Mouse (Mus musculus): ENCODE measurements around the gene Lamb1. TPM values are rescaled to one million over a fixed set of nuclear protein-coding genes. Genes with fewer than 3 reads are reported as not detected.

Lamb1 gene
- polyA plus RNA-seq, 1 experiment: 14.0 TPM

GRCm38 (mm10) chr12:31302766-31303511 lies 37.9 kb downstream of the Lamb1 start:
- 0 out of 2 replicates have a peak, but pooled peaks cover 2% of the 10 kb centered on the region for H3K4me1 ChIP-seq (replicated peaks; ENCODE audit: control insufficient read depth, insufficient read depth, low read length)
- H3K27me3 ChIP-seq (ENCODE audit: control insufficient read depth, insufficient read depth, low read length): no peaks in the 10 kb centered on the region
- no peak overlapping the region for H3K4me3 ChIP-seq (ENCODE audit: control insufficient read depth, insufficient read depth, low read length)
- no peaks in the 10 kb centered on the region for H3K36me3 ChIP-seq (ENCODE audit: control insufficient read depth, insufficient read depth, low read length)
- no peak for TF ChIP-seq CTCF (IDR thresholded peaks at IDR 0.05; ENCODE audit: borderline replicate concordance, control insufficient read depth, extremely low read depth, insufficient read depth, low read length, poor library complexity)
- TF ChIP-seq POLR2A (IDR thresholded peaks at IDR 0.05; ENCODE audit: control insufficient read depth, extremely low read depth, insufficient read depth, low read length, poor library complexity): no peak
- WGBS: 89% methylated on average over 16 of the region's 16 CpGs
- DNase-seq: no peak
- no peak overlapping the region for H3K27ac ChIP-seq (ENCODE audit: control insufficient read depth, insufficient read depth, low read length)

GRCm38 (mm10) chr12:31306075-31306675 lies 41.1 kb downstream of the Lamb1 start:
- 83% methylated on average over 5 of the region's 5 CpGs for WGBS
- Histone ChIP-seq H3K27ac (ENCODE audit: control insufficient read depth, insufficient read depth, low read length) (no peak overlapping the region), H3K27me3 (ENCODE audit: control insufficient read depth, insufficient read depth, low read length) (no peaks in the 10 kb centered on the region), H3K36me3 (ENCODE audit: control insufficient read depth, insufficient read depth, low read length) (no peaks in the 10 kb centered on the region), H3K4me1 (replicated peaks; ENCODE audit: control insufficient read depth, insufficient read depth, low read length) (0 out of 2 replicates have a peak, but pooled peaks cover 2% of the 10 kb centered on the region), H3K4me3 (ENCODE audit: control insufficient read depth, insufficient read depth, low read length) (no peak overlapping the region)
- TF ChIP-seq POLR2A (IDR thresholded peaks at IDR 0.05; ENCODE audit: control insufficient read depth, extremely low read depth, insufficient read depth, low read length, poor library complexity) (no peak), CTCF (IDR thresholded peaks at IDR 0.05; ENCODE audit: borderline replicate concordance, control insufficient read depth, extremely low read depth, insufficient read depth, low read length, poor library complexity) (no peak)
- no peak for DNase-seq

DNA sequence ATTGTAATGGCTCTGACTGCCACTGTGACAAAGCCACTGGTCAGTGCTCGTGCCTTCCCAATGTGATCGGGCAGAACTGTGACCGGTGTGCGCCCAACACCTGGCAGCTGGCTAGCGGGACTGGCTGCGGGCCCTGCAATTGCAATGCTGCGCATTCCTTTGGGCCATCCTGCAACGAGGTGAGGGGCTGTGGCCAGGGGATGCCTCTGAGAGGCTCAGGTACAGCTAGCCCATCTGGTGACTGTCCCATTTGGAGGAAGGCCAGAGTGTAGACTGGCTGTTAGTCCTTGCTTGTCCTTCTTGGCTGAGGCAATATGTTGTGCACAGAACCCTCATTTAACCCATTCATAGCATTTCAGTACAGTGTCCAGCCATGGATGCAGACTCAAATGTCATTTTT lies 42.0 kb downstream of the Lamb1 start:
- H3K36me3 ChIP-seq (ENCODE audit: control insufficient read depth, insufficient read depth, low read length): no peaks in the 10 kb centered on the region
- 96% methylated on average over 8 of the region's 8 CpGs for WGBS

GRCm38 (mm10) chr12:31307756-31308155 lies 42.7 kb downstream of the Lamb1 start:
- Histone ChIP-seq H3K27me3 (ENCODE audit: control insufficient read depth, insufficient read depth, low read length) (no peaks in the 10 kb centered on the region), H3K4me1 (replicated peaks; ENCODE audit: control insufficient read depth, insufficient read depth, low read length) (no peaks in the 10 kb centered on the region), H3K4me3 (ENCODE audit: control insufficient read depth, insufficient read depth, low read length) (no peak overlapping the region), H3K36me3 (ENCODE audit: control insufficient read depth, insufficient read depth, low read length) (no peaks in the 10 kb centered on the region), H3K27ac (ENCODE audit: control insufficient read depth, insufficient read depth, low read length) (no peak overlapping the region)
- 95% methylated on average over 8 of the region's 8 CpGs for WGBS
- TF ChIP-seq CTCF (IDR thresholded peaks at IDR 0.05; ENCODE audit: borderline replicate concordance, control insufficient read depth, extremely low read depth, insufficient read depth, low read length, poor library complexity) (no peak), POLR2A (IDR thresholded peaks at IDR 0.05; ENCODE audit: control insufficient read depth, extremely low read depth, insufficient read depth, low read length, poor library complexity) (no peak)
- no peak for DNase-seq

More for the DNA sequence above, 42.0 kb downstream of the Lamb1 start:
- no peak overlapping the region for H3K27ac ChIP-seq (ENCODE audit: control insufficient read depth, insufficient read depth, low read length)
- TF ChIP-seq CTCF (IDR thresholded peaks at IDR 0.05; ENCODE audit: borderline replicate concordance, control insufficient read depth, extremely low read depth, insufficient read depth, low read length, poor library complexity): no peak
- no peak for TF ChIP-seq POLR2A (IDR thresholded peaks at IDR 0.05; ENCODE audit: control insufficient read depth, extremely low read depth, insufficient read depth, low read length, poor library complexity)
- DNase-seq: no peak
- 0 out of 2 replicates have a peak, but pooled peaks cover 2% of the 10 kb centered on the region for H3K4me1 ChIP-seq (replicated peaks; ENCODE audit: control insufficient read depth, insufficient read depth, low read length)
- no peak overlapping the region for H3K4me3 ChIP-seq (ENCODE audit: control insufficient read depth, insufficient read depth, low read length)
- H3K27me3 ChIP-seq (ENCODE audit: control insufficient read depth, insufficient read depth, low read length): no peaks in the 10 kb centered on the region

DNA sequence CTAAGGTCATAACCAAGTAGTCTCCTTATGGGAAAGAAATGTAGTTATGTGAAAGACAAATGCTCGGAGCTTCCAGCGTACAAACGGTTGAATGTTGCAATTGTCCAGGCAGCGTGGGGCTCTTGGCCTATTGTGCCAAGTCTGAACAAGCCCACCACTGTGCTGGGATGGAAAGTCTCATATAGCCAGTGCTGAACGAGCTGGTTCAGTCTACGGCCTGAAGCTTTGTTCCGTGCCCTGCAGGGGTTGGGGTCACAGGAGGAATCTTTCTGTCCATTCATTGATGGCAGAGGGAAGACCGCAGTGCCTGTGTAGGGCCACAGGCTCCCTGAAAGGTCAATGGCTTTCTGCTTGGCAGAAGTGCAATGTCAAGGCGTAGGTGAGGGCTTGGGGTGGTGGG lies 45.7 kb downstream of the Lamb1 start:
- TF ChIP-seq POLR2A (IDR thresholded peaks at IDR 0.05; ENCODE audit: control insufficient read depth, extremely low read depth, insufficient read depth, low read length, poor library complexity): no peak
- TF ChIP-seq CTCF (IDR thresholded peaks at IDR 0.05; ENCODE audit: borderline replicate concordance, control insufficient read depth, extremely low read depth, insufficient read depth, low read length, poor library complexity): no peak
- no peaks in the 10 kb centered on the region for H3K36me3 ChIP-seq (ENCODE audit: control insufficient read depth, insufficient read depth, low read length)

DNA sequence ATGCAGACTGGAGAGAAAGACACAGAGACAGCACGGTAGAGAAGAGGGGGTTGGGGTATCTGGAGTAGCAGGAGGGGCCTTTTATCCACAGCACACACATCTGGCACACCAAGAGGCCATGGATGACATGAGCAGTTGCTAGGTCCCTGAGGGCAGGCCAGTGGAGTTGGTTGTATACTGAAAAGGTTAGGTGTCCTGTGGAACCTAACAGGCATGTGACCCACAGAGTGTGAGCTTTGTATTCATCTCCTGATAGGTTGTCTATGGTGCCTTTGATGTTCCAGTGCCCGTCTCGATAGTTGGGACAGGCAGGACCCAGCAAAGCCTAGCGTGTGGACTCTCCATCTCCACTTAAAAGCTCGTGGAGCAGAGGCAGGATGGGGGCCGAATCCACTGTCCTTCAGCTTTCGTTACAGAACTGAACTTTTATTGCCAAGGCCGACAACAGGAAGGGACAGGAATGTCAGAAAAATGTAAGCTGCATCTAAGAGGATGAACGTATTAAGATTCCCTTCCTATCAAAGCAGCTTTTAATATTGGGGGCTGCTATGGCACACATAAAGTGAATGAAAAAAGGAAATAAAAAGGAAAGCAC lies 46.7 kb downstream of the Lamb1 start:
- H3K4me1 ChIP-seq (replicated peaks; ENCODE audit: control insufficient read depth, insufficient read depth, low read length): no peaks in the 10 kb centered on the region
- WGBS: 94% methylated on average over 9 of the region's 9 CpGs
- no peak for DNase-seq
- no peak overlapping the region for H3K4me3 ChIP-seq (ENCODE audit: control insufficient read depth, insufficient read depth, low read length)
- no peaks in the 10 kb centered on the region for H3K36me3 ChIP-seq (ENCODE audit: control insufficient read depth, insufficient read depth, low read length)
- H3K27me3 ChIP-seq (ENCODE audit: control insufficient read depth, insufficient read depth, low read length): no peaks in the 10 kb centered on the region
- H3K27ac ChIP-seq (ENCODE audit: control insufficient read depth, insufficient read depth, low read length): no peak overlapping the region
- no peak for TF ChIP-seq CTCF (IDR thresholded peaks at IDR 0.05; ENCODE audit: borderline replicate concordance, control insufficient read depth, extremely low read depth, insufficient read depth, low read length, poor library complexity)
- TF ChIP-seq POLR2A (IDR thresholded peaks at IDR 0.05; ENCODE audit: control insufficient read depth, extremely low read depth, insufficient read depth, low read length, poor library complexity): no peak

More for the DNA sequence above, 45.7 kb downstream of the Lamb1 start:
- 95% methylated on average over 9 of the region's 9 CpGs for WGBS
- H3K4me3 ChIP-seq (ENCODE audit: control insufficient read depth, insufficient read depth, low read length): no peak overlapping the region
- no peak for DNase-seq
- H3K4me1 ChIP-seq (replicated peaks; ENCODE audit: control insufficient read depth, insufficient read depth, low read length): no peaks in the 10 kb centered on the region
- no peak overlapping the region for H3K27ac ChIP-seq (ENCODE audit: control insufficient read depth, insufficient read depth, low read length)
- H3K27me3 ChIP-seq (ENCODE audit: control insufficient read depth, insufficient read depth, low read length): no peaks in the 10 kb centered on the region

Measured in thymus, adult 2 months (tissue).